Comparison of ENCODE assay signal across 18 mouse cellular contexts in the genomic region with DNA sequence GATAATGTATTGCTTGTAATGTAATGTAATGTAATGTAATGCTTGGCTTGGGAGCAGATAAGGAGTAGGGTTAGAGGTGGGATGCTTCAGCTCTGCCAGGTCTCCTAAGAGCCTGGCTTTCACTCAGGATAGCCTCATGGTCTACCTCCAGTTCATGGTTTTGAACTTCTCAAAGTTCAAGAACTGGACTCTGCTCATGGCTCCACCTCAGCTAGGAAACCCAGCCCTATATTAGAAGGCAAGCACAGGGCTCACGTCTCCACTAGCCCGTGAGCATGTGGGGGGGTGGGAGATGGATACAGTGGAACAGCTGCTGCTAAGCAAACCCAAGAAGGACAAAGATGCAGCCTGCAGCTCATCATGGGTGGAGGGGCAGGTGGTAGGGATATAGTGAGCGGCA.
A peak's percentile ranks its signal among the peaks of the same experiment; 100 is the strongest.
DNase-seq lines count a peak whose midpoint lies in the region; ATAC-seq lines count a peak whose summit lies in the region.
"Had no signal": no experiment of that assay in that cellular context is flagged by ENCODE, and none has a peak within 500 bp of the region (broad histone marks: within the 10 kb centered on the region; RNA-seq: fewer than 3 reads in every experiment).

No protein-coding gene starts in this region.

- no peaks in the 10 kb centered on the region for H3K27me3 ChIP-seq in neural tube, embryonic 12.5 days (replicated peaks)
- H3K27me3 ChIP-seq in neural tube, embryonic 15.5 days (replicated peaks) = no peaks in the 10 kb centered on the region
- no peaks in the 10 kb centered on the region for H3K27me3 ChIP-seq in hindbrain, embryonic 13.5 days
- H3K27me3 ChIP-seq: embryonic facial prominence, embryonic 13.5 days; embryonic facial prominence, embryonic 15.5 days; forebrain, embryonic 12.5 days had no signal

- no peaks in the 10 kb centered on the region for H3K4me1 ChIP-seq in neural tube, embryonic 12.5 days
- peaks cover 15% of the 10 kb centered on the region for H3K4me1 ChIP-seq in neural tube, embryonic 15.5 days
- peaks cover 10% of the 10 kb centered on the region for H3K4me1 ChIP-seq in hindbrain, embryonic 13.5 days (replicated peaks)
- H3K4me1 ChIP-seq: embryonic facial prominence, embryonic 13.5 days; embryonic facial prominence, embryonic 15.5 days; forebrain, embryonic 10.5 days; forebrain, embryonic 12.5 days had no signal

- H3K4me2 ChIP-seq in neural tube, embryonic 12.5 days (replicated peaks) = no peak overlapping the region
- no peak overlapping the region for H3K4me2 ChIP-seq in neural tube, embryonic 15.5 days
- no peak overlapping the region for H3K4me2 ChIP-seq in hindbrain, embryonic 13.5 days
- H3K4me2 ChIP-seq: embryonic facial prominence, embryonic 13.5 days; embryonic facial prominence, embryonic 15.5 days; forebrain, embryonic 12.5 days had no signal

- no peak overlapping the region for H3K9ac ChIP-seq in neural tube, embryonic 12.5 days
- no peak overlapping the region for H3K9ac ChIP-seq in neural tube, embryonic 15.5 days (replicated peaks)
- no peak overlapping the region for H3K9ac ChIP-seq in hindbrain, embryonic 13.5 days
- H3K9ac ChIP-seq: embryonic facial prominence, embryonic 13.5 days; embryonic facial prominence, embryonic 15.5 days; forebrain, embryonic 12.5 days had no signal

- ATAC-seq in frontal cortex, adult (ENCODE audit: low TSS enrichment) = peak; percentile 7; the same call in 1 of the 2 replicates
- peak; percentile 29; the same call in 1 of the 2 replicates for ATAC-seq in neural tube, embryonic 12.5 days (ENCODE audit: low FRiP score, low read depth)
- no peak for ATAC-seq in neural tube, embryonic 15.5 days (ENCODE audit: low FRiP score)
- ATAC-seq in hindbrain, embryonic 13.5 days (ENCODE audit: low FRiP score) = no peak

- no peaks in the 10 kb centered on the region for H3K36me3 ChIP-seq in neural tube, embryonic 12.5 days
- H3K36me3 ChIP-seq in neural tube, embryonic 15.5 days = no peaks in the 10 kb centered on the region
- no peaks in the 10 kb centered on the region for H3K36me3 ChIP-seq in hindbrain, embryonic 13.5 days
- H3K36me3 ChIP-seq: embryonic facial prominence, embryonic 13.5 days; embryonic facial prominence, embryonic 15.5 days; forebrain, embryonic 10.5 days; forebrain, embryonic 12.5 days had no signal

- H3K9me3 ChIP-seq in neural tube, embryonic 12.5 days = no peaks in the 10 kb centered on the region
- H3K9me3 ChIP-seq in neural tube, embryonic 15.5 days (replicated peaks) = no peaks in the 10 kb centered on the region
- H3K9me3 ChIP-seq in hindbrain, embryonic 13.5 days = no peaks in the 10 kb centered on the region
- H3K9me3 ChIP-seq: embryonic facial prominence, embryonic 13.5 days; embryonic facial prominence, embryonic 15.5 days; forebrain, embryonic 10.5 days; forebrain, embryonic 12.5 days had no signal

- no peak for DNase-seq in frontal cortex, postnatal 10 days (ENCODE audit: low spot score in 2 of 2)
- peak; percentile 58 for DNase-seq in kidney, adult 9 months
- DNase-seq in kidney, postnatal 14 days = no peak
- DNase-seq in neural tube, embryonic 10.5 days (ENCODE audit: extremely low spot score, low spot score) = no peak
- DNase-seq: adrenal gland, adult 2 months; adrenal gland, postnatal 10 days; adrenal gland, postnatal 25 days; cerebellum, adult 8-10 months; embryo, embryonic 11 days had no signal

- H3K4me3 ChIP-seq in neural tube, embryonic 12.5 days = no peak overlapping the region
- no peak overlapping the region for H3K4me3 ChIP-seq in neural tube, embryonic 15.5 days (replicated peaks)
- no peak overlapping the region for H3K4me3 ChIP-seq in hindbrain, embryonic 13.5 days
- H3K4me3 ChIP-seq: embryonic facial prominence, embryonic 13.5 days; embryonic facial prominence, embryonic 15.5 days; erythroblast, embryonic 14.5 days; forebrain, embryonic 10.5 days; forebrain, embryonic 12.5 days had no signal

- no peak overlapping the region for H3K27ac ChIP-seq in neural tube, embryonic 12.5 days
- 0 out of 2 replicates have a peak overlapping the region, but pooled peaks have one; percentile 34 for H3K27ac ChIP-seq in neural tube, embryonic 15.5 days (replicated peaks)
- H3K27ac ChIP-seq in hindbrain, embryonic 13.5 days = no peak overlapping the region
- H3K27ac ChIP-seq: embryonic facial prominence, embryonic 13.5 days; embryonic facial prominence, embryonic 15.5 days; forebrain, embryonic 10.5 days; forebrain, embryonic 12.5 days had no signal

- WGBS in neural tube, embryonic 12.5 days = 85% methylated on average over 3 of the region's 3 CpGs
- 92% methylated on average over 3 of the region's 3 CpGs for WGBS in neural tube, embryonic 15.5 days
- 83% methylated on average over 3 of the region's 3 CpGs for WGBS in hindbrain, embryonic 13.5 days

Comparison
In these comparisons a context has a peak if more than half of its experiments do, and no peak if none do; other contexts are left out.
1. ATAC-seq: peak in frontal cortex, adult (single experiment) and neural tube, embryonic 12.5 days (single experiment); none in neural tube, embryonic 15.5 days (single experiment) and hindbrain, embryonic 13.5 days (single experiment).